Mouse (Mus musculus) MEL (cell line): ENCODE results near the gene Fah.

Source experiments
- CHD1 ChIP-seq: IDR thresholded peaks from 2 replicates; pipeline ENCODE4 v1.6.1; 2012; ENCODE audit warnings: low read depth, mild to moderate bottlenecking, inconsistent platforms, low read length, improper control_type of control experiment
- CTCF ChIP-seq, 3 experiments: IDR thresholded peaks in 2 of 3; conservative IDR thresholded peaks in 1 of 3; 2 replicates each; pipeline ENCODE4 v1.5.1; 2011 to 2012; ENCODE audit warnings: low read length in 3 of 3, low read depth in 2 of 3, mild to moderate bottlenecking in 2 of 3, improper control_type of control experiment in 1 of 3, inconsistent platforms in 1 of 3, mixed read lengths in 1 of 3, moderate library complexity in 1 of 3; ENCODE audit not compliant: control insufficient read depth in 1 of 3, insufficient read depth in 1 of 3, poor library complexity in 1 of 3, severe bottlenecking in 1 of 3
- E2F4 ChIP-seq: IDR thresholded peaks from 2 replicates; pipeline ENCODE4 v1.6.1; 2011; ENCODE audit warnings: low read depth, low read length, improper control_type of control experiment, borderline replicate concordance
- ELF1 ChIP-seq: IDR thresholded peaks from 2 replicates; pipeline ENCODE4 v1.6.1; 2014; ENCODE audit warnings: low read depth, mild to moderate bottlenecking, inconsistent platforms, low read length, improper control_type of control experiment, moderate library complexity
- HCFC1 ChIP-seq: IDR thresholded peaks from 2 replicates; pipeline ENCODE4 v1.6.1; 2012; ENCODE audit warnings: low read depth, mild to moderate bottlenecking, inconsistent platforms, low read length, improper control_type of control experiment, moderate library complexity
- NELFE ChIP-seq: IDR thresholded peaks from 2 replicates; pipeline ENCODE4 v1.6.1; 2011; ENCODE audit warnings: low read depth, low read length, improper control_type of control experiment
- POLR2A ChIP-seq, 2 experiments: IDR thresholded peaks; 2 replicates each; pipeline ENCODE4 v1.6.1; 2011 to 2012; ENCODE audit warnings: low read length in 2 of 2, mild to moderate bottlenecking in 2 of 2, control low read depth in 1 of 2, improper control_type of control experiment in 1 of 2, low read depth in 1 of 2, moderate library complexity in 1 of 2; ENCODE audit not compliant: control insufficient read depth in 1 of 2, insufficient read depth in 1 of 2, poor library complexity in 1 of 2
- SMC3 ChIP-seq: IDR thresholded peaks from 2 replicates; pipeline ENCODE4 v1.6.1; 2011; ENCODE audit warnings: low read depth, low read length, improper control_type of control experiment
- ZNF384 ChIP-seq: IDR thresholded peaks from 2 replicates; pipeline ENCODE4 v1.6.1; 2012; ENCODE audit warnings: low read depth, mild to moderate bottlenecking, inconsistent platforms, low read length, improper control_type of control experiment

DNA sequence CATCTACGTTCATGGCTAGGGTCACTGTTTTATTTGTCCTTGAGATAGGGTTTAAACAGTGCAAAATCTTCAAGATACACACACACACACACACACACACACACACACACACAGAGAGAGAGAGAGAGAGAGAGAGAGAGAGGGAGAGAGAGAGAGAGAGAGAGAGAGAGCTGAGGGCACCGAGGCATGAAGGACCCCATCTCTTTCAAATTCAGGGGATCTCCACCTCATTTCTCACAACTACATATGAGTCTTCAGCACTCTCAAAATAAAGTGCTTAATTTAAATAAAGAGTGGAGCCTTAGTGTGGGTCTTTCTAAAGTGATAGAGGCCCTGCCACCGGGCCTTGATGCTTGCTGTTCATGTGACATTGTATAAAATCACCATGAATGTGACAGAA lies 10.5 kb downstream of the Fah start:
- no peak for TF ChIP-seq NELFE
- TF ChIP-seq CTCF (IDR thresholded peaks at IDR 0.05 in 2 of 3, conservative IDR thresholded peaks at IDR 0.05 in 1 of 3; ENCODE audit: control insufficient read depth in 1 of 3, insufficient read depth in 1 of 3, low read depth in 2 of 3, low read length in 3 of 3, poor library complexity in 1 of 3, severe bottlenecking in 1 of 3), result no peak
- no peak for TF ChIP-seq POLR2A (IDR thresholded peaks at IDR 0.05; ENCODE audit: control insufficient read depth in 1 of 2, insufficient read depth in 1 of 2, low read depth in 1 of 2, low read length in 2 of 2, poor library complexity in 1 of 2)
- TF ChIP-seq E2F4, result no peak
- TF ChIP-seq ELF1, result no peak
- no peak for TF ChIP-seq HCFC1
- TF ChIP-seq SMC3, result no peak
- TF ChIP-seq CHD1, result no peak
- TF ChIP-seq ZNF384, result no peak
